Mouse (Mus musculus) midbrain, embryonic 14.5 days (tissue): Measurements from ENCODE around the gene Twsg1. TPM values are rescaled to one million over a fixed set of nuclear protein-coding genes. Genes with fewer than 3 reads are reported as not detected.
A peak's percentile ranks its signal among the peaks of the same experiment; 100 is the strongest.

ENCODE experiments used
- ATAC-seq: fragments of 200-750 bp; cut with Nextera tagmentation; 2 replicates; pipeline ENCODE4 v1.8.0; 2017; ENCODE audit warnings: moderate number of reproducible peaks, moderate library complexity; ENCODE audit not compliant: low FRiP score, low TSS enrichment
- DNase-seq: peaks from one replicate; pipeline ENCODE4 v3.0.0-alpha.2; 2015
- H3K27ac ChIP-seq: fragments of 300-500 bp; sonication (generic); replicated peaks from 2 replicates; pipeline ENCODE4 v1.5.1; 2014; ENCODE audit warnings: mild to moderate bottlenecking, low read depth, low read length, moderate library complexity
- H3K27me3 ChIP-seq: fragments of 300-500 bp; sonication (generic); 2 replicates; pipeline ENCODE4 v1.6.1; 2014; ENCODE audit warnings: low read length, control low read depth, mixed read lengths; ENCODE audit not compliant: control insufficient read depth, insufficient read depth
- H3K36me3 ChIP-seq: fragments of 300-500 bp; sonication (generic); 2 replicates; pipeline ENCODE4 v1.6.1; 2014; ENCODE audit warnings: low read length, control low read depth; ENCODE audit not compliant: control insufficient read depth, insufficient read depth
- H3K4me1 ChIP-seq: fragments of 300-500 bp; sonication (generic); 2 replicates; pipeline ENCODE4 v1.6.1; 2014; ENCODE audit warnings: mild to moderate bottlenecking, antibody characterized with exemption, low read length, control low read depth; ENCODE audit not compliant: control insufficient read depth, insufficient read depth
- H3K4me2 ChIP-seq: fragments of 300-500 bp; sonication (generic); 2 replicates; pipeline ENCODE4 v1.6.1; 2014; ENCODE audit warnings: mild to moderate bottlenecking, low read length, moderate library complexity
- H3K4me3 ChIP-seq: fragments of 300-500 bp; sonication (generic); replicated peaks from 2 replicates; pipeline ENCODE4 v1.5.1; 2014; ENCODE audit warnings: low read depth, low read length
- H3K9ac ChIP-seq: fragments of 300-500 bp; sonication (generic); replicated peaks from 2 replicates; pipeline ENCODE4 v1.6.1; 2014; ENCODE audit warnings: mild to moderate bottlenecking, low read length, moderate library complexity
- H3K9me3 ChIP-seq: fragments of 300-500 bp; sonication (generic); 2 replicates; pipeline ENCODE4 v1.6.1; 2016; ENCODE audit warnings: low read length, control low read depth, mixed read lengths; ENCODE audit not compliant: control insufficient read depth
- WGBS: fragments of 180-500 bp; shearing (Covaris S2); extraction: QIAGEN DNeasy Blood & Tissue Kit; methylation state at CpG from one replicate; pipeline ENCODE4 v1.1.7; 2014; 5-methylcytosine and 5-hydroxymethylcytosine counted together
- polyA plus RNA-seq: library from polyadenylated mRNA; unstranded; fragments of >200 nt; fragmentation: Nextera tagmentation; extraction: Ambion mirVana; gene quantifications from 2 replicates; pipeline ENCODE4 v1.2.1, GENCODE M21; 2014

The Twsg1 gene
- polyA plus RNA-seq, 1 experiment from 2014 or later, result 71.4 TPM

- Histone ChIP-seq H3K4me3 (no peak overlapping the region), H3K9me3 (no peaks in the 10 kb centered on the region), H3K4me1 (no peaks in the 10 kb centered on the region), H3K27me3 (no peaks in the 10 kb centered on the region), H3K27ac (no peak overlapping the region), H3K36me3 (no peaks in the 10 kb centered on the region), H3K9ac (no peak overlapping the region), H3K4me2 (no peak overlapping the region)
- ATAC-seq (no peak), DNase-seq (no peak)
- WGBS, result 65% methylated on average over 3 of the region's 3 CpGs
Measured at GRCm38 (mm10) chr17:65896016-65896415, 55.0 kb downstream of the Twsg1 start.

- no peak overlapping the region for H3K27ac ChIP-seq
- no peaks in the 10 kb centered on the region for H3K9me3 ChIP-seq
- H3K27me3 ChIP-seq, result no peaks in the 10 kb centered on the region
- no peak overlapping the region for H3K4me2 ChIP-seq
- ATAC-seq (no peak), DNase-seq (no peak)
- H3K9ac ChIP-seq, result no peak overlapping the region
- H3K4me3 ChIP-seq, result no peak overlapping the region
- 90% methylated on average over 5 of the region's 5 CpGs for WGBS
- H3K36me3 ChIP-seq, result no peaks in the 10 kb centered on the region
- H3K4me1 ChIP-seq, result peaks cover 7% of the 10 kb centered on the region
Measured at GRCm38 (mm10) chr17:65889476-65889875, 61.5 kb downstream of the Twsg1 start.

- H3K4me2 ChIP-seq, result peak overlapping the region; percentile 95
- peak overlapping the region; percentile 94 for H3K4me3 ChIP-seq
- ATAC-seq (no peak), DNase-seq (no peak)
- H3K9me3 ChIP-seq, result no peaks in the 10 kb centered on the region
- 88% methylated on average over 9 of the region's 9 CpGs for WGBS
- no peaks in the 10 kb centered on the region for H3K36me3 ChIP-seq
- H3K9ac ChIP-seq, result peak overlapping the region; percentile 65; the same call in 1 of the 2 replicates
- H3K4me1 ChIP-seq, result peaks cover 22% of the 10 kb centered on the region
- H3K27me3 ChIP-seq, result no peaks in the 10 kb centered on the region
- peak overlapping the region; percentile 92 for H3K27ac ChIP-seq
Measured at GRCm38 (mm10) chr17:65886571-65886970, 64.5 kb downstream of the Twsg1 start.

- Histone ChIP-seq H3K27ac (peak within 1 kb of the TSS; percentile 92), H3K27me3 (no peaks in the 10 kb centered on the region)
- WGBS, result 10% methylated on average over 14 of the region's 14 CpGs
Measured at GRCm38 (mm10) chr17:65885697-65886529, 65.1 kb downstream of the Twsg1 start, which contains the start of gene Ralbp1. Gene Ralbp1 (minus strand): TSS chr17:65885798.

GRCm38 (mm10) chr17:65885398-65885696 is 65.7 kb downstream of the Twsg1 start:
- no peak for ATAC-seq
- no peak for DNase-seq

More at GRCm38 (mm10) chr17:65885697-65886529, 65.1 kb downstream of the Twsg1 start, which contains the start of gene Ralbp1:
- peak within 1 kb of the TSS; percentile 94 for H3K4me3 ChIP-seq
- H3K36me3 ChIP-seq, result no peaks in the 10 kb centered on the region
- peaks cover 22% of the 10 kb centered on the region for H3K4me1 ChIP-seq
- H3K9me3 ChIP-seq, result no peaks in the 10 kb centered on the region
- peak within 1 kb of the TSS; percentile 83 for H3K9ac ChIP-seq
- no peak for ATAC-seq
- H3K4me2 ChIP-seq, result peak within 1 kb of the TSS; percentile 95
- peak; percentile 61 for DNase-seq

GRCm38 (mm10) chr17:65884691-65885397 is 66.2 kb downstream of the Twsg1 start:
- WGBS, result under 1% methylated on average over 67 of the region's 67 CpGs
- Histone ChIP-seq H3K4me3 (peak overlapping the region; percentile 94), H3K27me3 (no peaks in the 10 kb centered on the region), H3K9me3 (no peaks in the 10 kb centered on the region), H3K27ac (peak overlapping the region; percentile 92), H3K4me1 (peaks cover 22% of the 10 kb centered on the region), H3K9ac (peak overlapping the region; percentile 83), H3K36me3 (no peaks in the 10 kb centered on the region), H3K4me2 (peak overlapping the region; percentile 95)
- ATAC-seq (peak; percentile 100), DNase-seq (peak; percentile 100)

More at GRCm38 (mm10) chr17:65885398-65885696, 65.7 kb downstream of the Twsg1 start:
- Histone ChIP-seq H3K27me3 (no peaks in the 10 kb centered on the region), H3K36me3 (no peaks in the 10 kb centered on the region), H3K9ac (peak overlapping the region; percentile 65), H3K4me2 (peak overlapping the region; percentile 95), H3K27ac (peak overlapping the region; percentile 92), H3K4me3 (peak overlapping the region; percentile 94), H3K4me1 (peaks cover 22% of the 10 kb centered on the region), H3K9me3 (no peaks in the 10 kb centered on the region)
- WGBS, result 0% methylated on average over 11 of the region's 11 CpGs

- peak overlapping the region; percentile 83 for H3K9ac ChIP-seq
- H3K27ac ChIP-seq, result peak overlapping the region; percentile 92
- H3K4me2 ChIP-seq, result peak overlapping the region; percentile 95
- under 1% methylated on average over 56 of the region's 56 CpGs for WGBS
- H3K9me3 ChIP-seq, result no peaks in the 10 kb centered on the region
- H3K4me1 ChIP-seq, result peaks cover 22% of the 10 kb centered on the region
- ATAC-seq (peak; percentile 51), DNase-seq (peak; percentile 43)
- peak overlapping the region; percentile 94 for H3K4me3 ChIP-seq
- no peaks in the 10 kb centered on the region for H3K36me3 ChIP-seq
- no peaks in the 10 kb centered on the region for H3K27me3 ChIP-seq
Measured at GRCm38 (mm10) chr17:65884061-65884669, 66.9 kb downstream of the Twsg1 start.

GRCm38 (mm10) chr17:65877026-65877425 is 74.0 kb downstream of the Twsg1 start:
- no peaks in the 10 kb centered on the region for H3K27me3 ChIP-seq
- peaks cover 4% of the 10 kb centered on the region; the same call in 1 of the 2 replicates for H3K4me1 ChIP-seq
- ATAC-seq (no peak; the same call in 1 of the 2 replicates), DNase-seq (no peak)
- H3K27ac ChIP-seq, result no peak overlapping the region
- H3K36me3 ChIP-seq, result no peaks in the 10 kb centered on the region
- H3K9me3 ChIP-seq, result no peaks in the 10 kb centered on the region
- no peak overlapping the region for H3K4me2 ChIP-seq
- H3K9ac ChIP-seq, result no peak overlapping the region
- H3K4me3 ChIP-seq, result no peak overlapping the region
- WGBS, result 77% methylated on average over 6 of the region's 6 CpGs
